Mouse (Mus musculus): Measurements from ENCODE around the gene Pcgf1. TPM values are rescaled to one million over a fixed set of nuclear protein-coding genes. Genes with fewer than 3 reads are reported as not detected.

The Pcgf1 gene
- polyA plus RNA-seq, 1 experiment from 2014 or later, result 44.3 TPM

GRCm38 (mm10) chr6:83120930-83121862 lies 43.5 kb downstream of the Pcgf1 start, which contains the start of gene Wbp1:
Gene Wbp1 (minus strand): TSS chr6:83121559.
- Histone ChIP-seq H3K4me1 (ENCODE audit: control insufficient read depth, insufficient read depth, low read length) (peaks cover 32% of the 10 kb centered on the region), H3K4me3 (ENCODE audit: low read depth, low read length) (peak within 1 kb of the TSS; percentile 87), H3K27me3 (ENCODE audit: control insufficient read depth, insufficient read depth, low read length) (no peaks in the 10 kb centered on the region), H3K9ac (ENCODE audit: low read length) (peak within 1 kb of the TSS; percentile 88), H3K4me2 (ENCODE audit: low read depth, severe bottlenecking) (peak within 1 kb of the TSS; percentile 92), H3K36me3 (ENCODE audit: control insufficient read depth, insufficient read depth, low read length) (peaks cover 13% of the 10 kb centered on the region), H3K27ac (replicated peaks; ENCODE audit: low read depth, low read length) (peak within 1 kb of the TSS; percentile 97), H3K9me3 (ENCODE audit: control insufficient read depth, low read length) (no peaks in the 10 kb centered on the region)
- peak; percentile 96 for DNase-seq (ENCODE audit: low spot score)
- WGBS, result under 1% methylated on average over 38 of the region's 38 CpGs
- ATAC-seq (ENCODE audit: insufficient number of reproducible peaks, low FRiP score, low TSS enrichment, low read depth), result peak; percentile 94

- H3K4me1 ChIP-seq (ENCODE audit: control insufficient read depth, insufficient read depth, low read length), result peaks cover 27% of the 10 kb centered on the region
- peak overlapping the region; percentile 88 for H3K9ac ChIP-seq (ENCODE audit: low read length)
- peak overlapping the region; percentile 92 for H3K4me2 ChIP-seq (ENCODE audit: low read depth, severe bottlenecking)
- H3K27me3 ChIP-seq (ENCODE audit: control insufficient read depth, insufficient read depth, low read length), result no peaks in the 10 kb centered on the region
- H3K36me3 ChIP-seq (ENCODE audit: control insufficient read depth, insufficient read depth, low read length), result peaks cover 10% of the 10 kb centered on the region
- H3K4me3 ChIP-seq (ENCODE audit: low read depth, low read length), result peak overlapping the region; percentile 87
- H3K9me3 ChIP-seq (ENCODE audit: control insufficient read depth, low read length), result no peaks in the 10 kb centered on the region
- ATAC-seq (ENCODE audit: insufficient number of reproducible peaks, low FRiP score, low TSS enrichment, low read depth) (no peak), DNase-seq (ENCODE audit: low spot score) (peak; percentile 61)
- WGBS, result 1% methylated on average over 34 of the region's 52 CpGs
- peak overlapping the region; percentile 97 for H3K27ac ChIP-seq (replicated peaks; ENCODE audit: low read depth, low read length)
Observed at GRCm38 (mm10) chr6:83121863-83122710, 44.4 kb downstream of the Pcgf1 start.

GRCm38 (mm10) chr6:83122961-83123360 lies 45.3 kb downstream of the Pcgf1 start:
- no peak overlapping the region; the same call in 1 of the 2 replicates for H3K27ac ChIP-seq (replicated peaks; ENCODE audit: low read depth, low read length)
- ATAC-seq (ENCODE audit: insufficient number of reproducible peaks, low FRiP score, low TSS enrichment, low read depth) (no peak), DNase-seq (ENCODE audit: low spot score) (no peak)
- 85% methylated on average over 5 of the region's 5 CpGs for WGBS
- peaks cover 27% of the 10 kb centered on the region for H3K4me1 ChIP-seq (ENCODE audit: control insufficient read depth, insufficient read depth, low read length)
- peak overlapping the region; percentile 92 for H3K4me2 ChIP-seq (ENCODE audit: low read depth, severe bottlenecking)
- H3K4me3 ChIP-seq (ENCODE audit: low read depth, low read length), result peak overlapping the region; percentile 87
- H3K27me3 ChIP-seq (ENCODE audit: control insufficient read depth, insufficient read depth, low read length), result no peaks in the 10 kb centered on the region
- peaks cover 6% of the 10 kb centered on the region for H3K36me3 ChIP-seq (ENCODE audit: control insufficient read depth, insufficient read depth, low read length)
- peak overlapping the region; percentile 88 for H3K9ac ChIP-seq (ENCODE audit: low read length)
- H3K9me3 ChIP-seq (ENCODE audit: control insufficient read depth, low read length), result no peaks in the 10 kb centered on the region

- peak overlapping the region; percentile 73 for H3K9ac ChIP-seq (ENCODE audit: low read length)
- H3K4me1 ChIP-seq (ENCODE audit: control insufficient read depth, insufficient read depth, low read length), result peaks cover 25% of the 10 kb centered on the region
- H3K4me2 ChIP-seq (ENCODE audit: low read depth, severe bottlenecking), result peak overlapping the region; percentile 48
- no peaks in the 10 kb centered on the region for H3K9me3 ChIP-seq (ENCODE audit: control insufficient read depth, low read length)
- DNase-seq (ENCODE audit: low spot score) (peak; percentile 94), ATAC-seq (ENCODE audit: insufficient number of reproducible peaks, low FRiP score, low TSS enrichment, low read depth) (no peak)
- peak overlapping the region; percentile 65; the same call in 1 of the 2 replicates for H3K27ac ChIP-seq (replicated peaks; ENCODE audit: low read depth, low read length)
- H3K27me3 ChIP-seq (ENCODE audit: control insufficient read depth, insufficient read depth, low read length), result no peaks in the 10 kb centered on the region
- WGBS, result 1% methylated on average over 30 of the region's 30 CpGs
- no peaks in the 10 kb centered on the region; the same call in none of the 2 replicates for H3K36me3 ChIP-seq (ENCODE audit: control insufficient read depth, insufficient read depth, low read length)
- peak overlapping the region; percentile 64 for H3K4me3 ChIP-seq (ENCODE audit: low read depth, low read length)
Observed at GRCm38 (mm10) chr6:83124851-83125312, 47.2 kb downstream of the Pcgf1 start.

GRCm38 (mm10) chr6:83125331-83125730 lies 47.7 kb downstream of the Pcgf1 start, which contains the start of gene Ino80b:
Gene Ino80b (minus strand): TSS chr6:83125431.
- Histone ChIP-seq H3K4me3 (ENCODE audit: low read depth, low read length) (peak within 1 kb of the TSS; percentile 64), H3K27me3 (ENCODE audit: control insufficient read depth, insufficient read depth, low read length) (no peaks in the 10 kb centered on the region), H3K9ac (ENCODE audit: low read length) (peak within 1 kb of the TSS; percentile 73), H3K4me1 (ENCODE audit: control insufficient read depth, insufficient read depth, low read length) (peaks cover 20% of the 10 kb centered on the region), H3K9me3 (ENCODE audit: control insufficient read depth, low read length) (no peaks in the 10 kb centered on the region), H3K4me2 (ENCODE audit: low read depth, severe bottlenecking) (peak within 1 kb of the TSS; percentile 48), H3K36me3 (ENCODE audit: control insufficient read depth, insufficient read depth, low read length) (no peaks in the 10 kb centered on the region; the same call in none of the 2 replicates), H3K27ac (replicated peaks; ENCODE audit: low read depth, low read length) (peak within 1 kb of the TSS; percentile 65; the same call in 1 of the 2 replicates)
- 40% methylated on average over 5 of the region's 5 CpGs for WGBS
- DNase-seq (ENCODE audit: low spot score) (no peak), ATAC-seq (ENCODE audit: insufficient number of reproducible peaks, low FRiP score, low TSS enrichment, low read depth) (no peak)

GRCm38 (mm10) chr6:83127419-83127818 lies 49.8 kb downstream of the Pcgf1 start:
- H3K4me2 ChIP-seq (ENCODE audit: low read depth, severe bottlenecking), result no peak overlapping the region
- H3K36me3 ChIP-seq (ENCODE audit: control insufficient read depth, insufficient read depth, low read length), result no peaks in the 10 kb centered on the region; the same call in 1 of the 2 replicates
- no peaks in the 10 kb centered on the region for H3K27me3 ChIP-seq (ENCODE audit: control insufficient read depth, insufficient read depth, low read length)
- H3K4me1 ChIP-seq (ENCODE audit: control insufficient read depth, insufficient read depth, low read length), result peaks cover 20% of the 10 kb centered on the region
- H3K4me3 ChIP-seq (ENCODE audit: low read depth, low read length), result no peak overlapping the region
- H3K27ac ChIP-seq (replicated peaks; ENCODE audit: low read depth, low read length), result no peak overlapping the region
- ATAC-seq (ENCODE audit: insufficient number of reproducible peaks, low FRiP score, low TSS enrichment, low read depth), result no peak
- no peak overlapping the region for H3K9ac ChIP-seq (ENCODE audit: low read length)
- H3K9me3 ChIP-seq (ENCODE audit: control insufficient read depth, low read length), result no peaks in the 10 kb centered on the region
- 96% methylated on average over 5 of the region's 5 CpGs for WGBS
- no peak for DNase-seq (ENCODE audit: low spot score)

Data from limb, embryonic 11.5 days (tissue).